Mouse (Mus musculus) small intestine, adult 10 weeks (tissue): Measurements from ENCODE around the gene Epdr1. TPM values are rescaled to one million over a fixed set of nuclear protein-coding genes. Genes with fewer than 3 reads are reported as not detected.

Experiments
- polyA plus RNA-seq: library from polyadenylated mRNA; stranded (reverse); fragments of 350-450 nt; fragmentation: Illumina TruSeq; extraction: RNeasy Lipid Tissue Mini Kit (QIAGEN cat#74804); gene quantifications from one replicate; pipeline ENCODE4 v1.2.3, GENCODE M21; 2014; ENCODE audit warnings: low replicate concordance

Gene Epdr1
- 2.6 TPM for polyA plus RNA-seq

GRCm38 (mm10) chr13:19619216-19619927 lies at the start of gene Epdr1:
Gene Epdr1, minus strand, starts transcription at chr13:19619927.

DNA sequence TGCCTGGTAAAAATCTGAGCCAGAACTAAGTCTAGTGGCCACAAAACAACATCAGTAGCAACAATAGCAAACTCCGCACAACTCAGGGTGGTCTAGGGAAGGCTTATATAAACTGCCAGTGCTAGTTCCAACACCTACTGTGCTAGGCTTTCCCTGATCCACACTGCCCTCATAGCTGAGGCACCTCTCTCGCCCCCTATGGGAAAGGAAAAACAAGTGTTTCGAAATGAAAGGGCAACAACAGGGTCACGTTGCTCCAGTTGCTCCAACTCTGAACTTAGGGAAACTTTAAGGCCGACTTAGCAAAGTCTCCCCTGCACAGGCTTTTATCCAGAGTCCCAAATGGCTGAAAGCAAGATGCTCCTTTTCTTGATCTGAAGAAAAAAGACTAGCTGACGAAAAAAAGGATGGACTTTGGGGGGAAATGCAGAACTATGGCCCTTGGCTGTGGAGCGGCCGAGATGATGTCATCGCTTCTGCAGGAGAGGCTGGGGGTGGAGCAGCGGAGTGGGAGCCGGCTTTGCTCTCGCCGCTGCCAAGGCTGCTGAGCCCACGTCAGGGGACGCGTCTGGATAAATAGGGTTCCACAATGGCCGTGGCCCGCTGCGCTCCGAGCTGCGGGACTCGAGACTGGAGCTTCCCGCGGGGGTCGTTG lies 3.0 kb upstream of the Epdr1 start, which contains the start of gene Sfrp4:
TSS of gene Sfrp4 (plus strand) at position 532 of the 655 bp plus-strand sequence.

Other genes with a start within 250 kb of the Epdr1 start
- gene Stard3nl, start 224.1 kb downstream of the Epdr1 start, polyA plus RNA-seq: 45.7 TPM
- gene Sfrp4, start 3.2 kb upstream of the Epdr1 start, polyA plus RNA-seq: not detected
- gene Nme8, start 77.9 kb upstream of the Epdr1 start, polyA plus RNA-seq: not detected
- gene Gpr141, start 204.3 kb upstream of the Epdr1 start, polyA plus RNA-seq: 10.3 TPM